Mouse (Mus musculus) left cerebral cortex, postnatal 36 days (tissue): ENCODE measurements around the gene Tmem179. TPM values are rescaled to one million over a fixed set of nuclear protein-coding genes. Genes with fewer than 3 reads are reported as not detected.

ENCODE experiments used
- DNase-seq, 2 experiments: peaks; one replicate each; pipeline ENCODE4 v3.0.0; 2021 to 2022; ENCODE audit warnings: low spot score in 2 of 2, mixed read lengths in 1 of 2
- intact Hi-C: fragments of 180-260 bp; cut with DNase I; formaldehyde crosslinking; loops from one replicate; pipeline ENCODE4 v1.15.1; 2025
- total RNA-seq, 2 experiments: library from RNA; stranded (reverse); gene quantifications; 2 replicates each; pipeline ENCODE4 v1.2.3; 2021

Gene Tmem179
- total RNA-seq, result 100 to 1,000 TPM; 120 to 140 TPM

DNA sequence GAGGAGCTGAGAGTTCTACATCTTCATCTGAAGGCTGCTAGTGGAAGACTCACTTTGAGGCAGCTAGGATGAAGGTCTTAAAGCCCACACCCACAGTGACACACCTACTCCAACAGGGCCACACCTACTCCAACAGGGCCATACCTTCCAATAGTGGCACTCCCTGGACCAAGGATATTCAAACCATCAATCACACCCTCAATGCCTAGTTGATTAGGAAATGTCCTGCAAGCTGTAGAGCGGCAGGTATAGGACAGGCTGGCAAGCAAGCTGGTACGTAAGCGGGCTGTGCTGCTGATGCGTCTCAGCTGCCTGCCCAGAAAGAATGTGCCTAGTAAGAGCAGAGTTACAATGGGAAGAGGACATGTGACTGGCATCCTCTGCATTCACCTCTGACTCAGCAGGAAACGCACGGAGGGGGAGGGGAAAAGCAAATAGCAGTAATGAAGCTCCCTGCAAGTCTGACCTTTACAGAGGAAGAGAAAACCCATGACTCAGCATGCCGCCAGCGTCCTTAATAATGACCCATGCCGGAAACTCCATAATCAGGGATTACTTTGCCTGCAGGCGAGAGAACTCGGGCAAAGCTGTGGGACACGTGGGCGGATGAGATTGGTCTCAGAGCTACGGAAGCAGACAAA is at the start of gene Tmem179:
TSS of gene Tmem179 (minus strand) at position 51 of the 641 bp plus-strand sequence.
- intact Hi-C loops, result no loop called here
- no peak for DNase-seq

DNA sequence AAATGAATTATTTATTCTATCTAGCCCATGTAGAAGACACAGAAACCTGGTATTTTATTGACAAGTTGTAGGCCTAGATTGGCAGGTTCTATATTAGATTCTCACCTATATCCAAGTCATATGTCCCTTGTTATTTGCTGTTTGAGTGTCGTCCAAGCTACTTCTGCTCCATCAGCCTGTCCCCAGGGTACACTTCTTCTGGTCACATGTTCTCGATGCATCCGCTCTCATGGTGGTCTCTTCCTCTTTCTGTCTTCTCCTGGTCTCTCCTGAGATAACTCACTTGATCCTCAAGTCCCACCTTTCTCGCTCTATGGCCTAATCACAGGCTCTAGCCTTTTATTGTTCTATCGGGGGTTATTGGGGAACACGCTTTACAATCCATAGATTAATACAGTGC is 46.5 kb upstream of the Tmem179 start:
- intact Hi-C loops, result no loop called here
- DNase-seq, result no peak

- no peak for DNase-seq
- intact Hi-C loops, result no loop called here
These were observed 45.9 kb upstream of the Tmem179 start for GRCm38 (mm10) chr12:112562462-112562861.

DNA sequence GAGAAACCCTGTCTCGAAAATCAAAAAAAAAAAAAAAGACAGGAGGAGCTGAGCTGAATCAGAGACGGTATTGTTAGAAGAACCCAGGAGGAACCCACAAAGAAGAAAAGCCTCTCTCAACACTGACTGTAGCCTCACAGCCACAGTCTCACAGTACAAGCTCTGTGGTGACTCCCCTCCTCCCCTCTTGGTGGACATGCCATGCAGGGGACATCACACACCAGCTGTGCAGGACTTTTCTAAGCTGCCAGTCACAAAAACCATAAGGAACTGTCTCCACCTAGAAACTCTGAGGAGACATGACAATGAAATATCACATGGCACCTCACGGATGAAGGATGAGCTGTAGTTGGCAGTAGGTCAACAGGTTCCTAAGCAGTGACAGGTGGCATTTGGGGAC is 44.6 kb upstream of the Tmem179 start:
- DNase-seq, result no peak
- intact Hi-C loops, result no loop called here

- DNase-seq, result no peak
- intact Hi-C loops, result no loop called here
These were observed 43.7 kb upstream of the Tmem179 start for GRCm38 (mm10) chr12:112560176-112560797.

DNA sequence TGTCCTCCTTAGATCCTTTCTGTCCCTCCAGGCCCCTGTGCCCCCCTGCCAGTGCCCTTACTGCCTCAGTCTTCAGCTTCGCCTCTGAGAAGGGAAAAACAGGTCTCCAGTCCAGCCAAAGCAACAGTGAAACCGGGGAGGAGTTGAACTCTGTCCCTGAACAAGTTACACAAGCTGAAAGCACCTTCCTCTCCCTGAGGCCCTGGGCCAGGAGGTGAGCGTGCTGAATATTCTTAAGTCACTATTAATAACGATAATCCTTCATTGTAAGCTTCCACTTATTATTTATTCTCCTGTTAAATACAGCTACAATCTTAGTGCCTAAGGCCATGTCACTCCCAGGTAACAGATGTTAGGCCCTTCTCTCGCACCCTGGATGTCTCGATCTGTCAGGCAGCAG is 43.1 kb upstream of the Tmem179 start:
- intact Hi-C loops, result no loop called here
- DNase-seq, result no peak

DNA sequence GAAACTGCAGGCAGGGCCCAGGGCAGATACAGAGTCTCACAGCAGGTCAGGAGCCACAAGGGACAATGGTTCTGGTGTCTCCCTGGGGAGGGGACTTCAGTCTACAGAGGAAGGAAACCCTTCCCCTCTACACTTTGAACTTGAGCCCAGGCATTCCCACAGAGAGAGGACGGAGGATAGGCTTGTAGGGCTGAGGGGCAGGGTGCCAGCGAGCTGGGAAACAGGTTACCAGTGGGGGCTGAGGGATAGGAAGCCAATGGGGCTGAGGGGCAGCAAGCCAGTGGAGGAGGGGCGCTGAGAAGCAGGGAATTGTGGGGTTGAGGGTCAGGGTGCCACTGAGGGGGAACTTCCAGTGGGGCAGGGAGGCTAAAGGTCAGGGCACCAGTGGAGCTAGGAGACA is 42.7 kb upstream of the Tmem179 start:
- intact Hi-C loops, result no loop called here

GRCm38 (mm10) chr12:112557219-112557618 is 40.7 kb upstream of the Tmem179 start:
- no peak for DNase-seq
- intact Hi-C loops, result no loop called here

More for the DNA sequence above, 42.7 kb upstream of the Tmem179 start:
- DNase-seq, result no peak

GRCm38 (mm10) chr12:112556531-112557060 is 40.0 kb upstream of the Tmem179 start:
- intact Hi-C loops, result no loop called here
- DNase-seq, result no peak

DNA sequence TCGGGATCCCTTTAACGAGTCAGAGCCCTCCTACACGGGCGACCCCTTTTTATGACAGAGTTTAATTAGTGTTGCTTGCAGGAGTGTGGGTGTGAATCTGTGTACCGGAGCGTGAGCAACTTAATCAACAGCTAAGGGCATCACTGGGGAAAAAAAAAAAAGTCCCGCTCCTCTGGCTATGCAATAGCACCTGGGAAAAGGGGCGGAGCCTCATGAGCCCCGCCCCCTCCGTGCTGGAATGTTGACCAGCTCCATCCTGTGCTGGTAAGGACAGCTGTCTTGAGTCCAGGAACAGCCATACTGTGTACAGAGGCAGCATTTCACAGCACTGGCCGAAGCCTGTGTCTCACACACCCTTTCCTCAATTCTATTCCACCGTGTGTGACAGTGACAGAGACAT is 38.4 kb upstream of the Tmem179 start:
- intact Hi-C loops, result loop anchor here (5.0 kb wide), 1 partner anchor 32 kb away; the partner anchor contains the start of gene Inf2
- DNase-seq, result no peak

GRCm38 (mm10) chr12:112552520-112552919 is 36.0 kb upstream of the Tmem179 start:
- no peak for DNase-seq
- intact Hi-C loops, result loop anchor here (1.0 to 5.0 kb wide), 3 partner anchors 35 to 68 kb away; partner anchors contain the start of genes Adssl1 and Inf2

DNA sequence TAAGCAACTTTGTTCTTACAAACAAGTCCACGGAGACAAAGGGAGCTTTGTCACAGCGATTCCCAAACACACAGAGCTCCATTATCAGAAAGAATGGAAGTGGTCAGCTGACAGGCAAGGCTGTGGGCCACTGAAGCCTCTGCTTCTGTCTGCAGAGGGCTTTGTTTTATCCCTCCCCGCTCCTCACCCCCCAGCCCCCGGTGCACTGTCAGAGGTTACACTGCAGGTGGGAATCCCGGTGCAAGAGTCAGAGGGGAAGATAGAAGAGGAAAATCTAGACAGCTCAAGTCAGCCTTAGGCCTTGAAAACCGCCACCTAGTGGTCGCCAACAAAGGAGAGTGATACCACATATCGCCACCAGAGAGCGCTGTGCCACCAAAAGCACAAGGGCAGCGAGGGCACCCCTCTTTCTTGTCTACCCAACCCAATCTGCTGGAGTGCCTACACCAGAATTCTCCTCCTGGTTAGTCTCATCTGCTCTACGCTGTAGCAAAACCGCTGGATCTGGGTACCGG is 35.4 kb upstream of the Tmem179 start:
- peak; percentile 90 to 92 for DNase-seq
- intact Hi-C loops, result loop anchor here (1.0 to 5.0 kb wide), 3 partner anchors 35 to 69 kb away; partner anchors contain the start of genes Adssl1 and Inf2

DNA sequence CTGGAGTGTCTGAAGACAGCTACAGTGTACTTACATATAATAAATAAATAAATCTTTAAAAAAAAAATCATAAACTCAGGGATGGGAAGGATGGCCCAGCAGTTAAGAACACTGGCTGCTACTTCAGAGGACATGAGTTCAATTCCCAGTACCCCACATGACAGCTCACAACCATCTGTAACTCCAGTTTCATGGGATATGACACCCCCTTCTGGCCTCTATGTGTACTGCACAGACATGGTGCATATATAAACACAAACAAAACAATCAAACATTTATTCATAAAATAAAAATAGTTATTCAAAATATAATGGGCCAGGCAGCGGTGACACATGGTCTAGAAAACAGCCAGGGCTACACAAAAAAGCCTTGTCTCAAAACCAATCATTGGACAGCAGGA is 32.7 kb upstream of the Tmem179 start:
- DNase-seq, result no peak
- intact Hi-C loops, result no loop called here

GRCm38 (mm10) chr12:112546110-112546509 is 29.6 kb upstream of the Tmem179 start:
- intact Hi-C loops, result no loop called here

DNA sequence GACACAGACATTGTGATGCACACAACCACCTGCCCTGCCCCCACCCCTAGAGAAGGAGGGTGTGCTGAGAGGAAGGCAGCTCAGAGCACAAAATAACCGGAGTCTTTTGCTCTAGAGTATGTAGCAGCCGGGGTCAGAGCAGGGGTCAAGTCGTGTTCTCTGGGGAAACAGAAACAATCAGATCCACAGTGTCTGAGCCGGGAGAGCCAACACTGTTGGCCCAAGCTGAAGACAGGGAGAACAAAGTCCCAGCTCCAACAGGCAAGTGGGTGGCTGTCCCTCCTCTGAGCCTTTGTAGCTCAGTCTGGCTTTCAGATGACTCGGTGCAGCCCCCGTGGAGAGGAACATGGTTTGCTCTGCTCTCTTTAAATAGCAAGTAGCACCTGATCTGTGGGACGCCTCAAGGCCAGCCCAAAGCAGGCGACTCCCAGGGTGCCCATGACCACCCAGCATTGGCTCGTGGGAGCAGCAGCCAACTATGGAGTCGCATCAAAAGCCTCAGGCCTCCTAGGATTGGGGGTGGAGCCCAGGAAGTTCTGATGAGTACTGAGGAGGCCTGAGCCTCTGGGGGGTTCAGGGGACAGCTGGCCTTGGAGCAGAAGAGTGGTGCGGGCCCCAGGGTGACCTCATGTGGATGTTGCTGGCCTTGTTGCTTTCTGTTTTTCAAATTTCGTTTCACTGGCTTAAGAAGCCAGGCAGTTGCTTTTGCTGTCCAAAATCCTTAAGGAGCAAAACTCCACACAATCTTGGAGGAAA is 28.6 kb upstream of the Tmem179 start:
- intact Hi-C loops, result no loop called here
- DNase-seq, result no peak

More at GRCm38 (mm10) chr12:112546110-112546509, 29.6 kb upstream of the Tmem179 start:
- DNase-seq, result no peak

DNA sequence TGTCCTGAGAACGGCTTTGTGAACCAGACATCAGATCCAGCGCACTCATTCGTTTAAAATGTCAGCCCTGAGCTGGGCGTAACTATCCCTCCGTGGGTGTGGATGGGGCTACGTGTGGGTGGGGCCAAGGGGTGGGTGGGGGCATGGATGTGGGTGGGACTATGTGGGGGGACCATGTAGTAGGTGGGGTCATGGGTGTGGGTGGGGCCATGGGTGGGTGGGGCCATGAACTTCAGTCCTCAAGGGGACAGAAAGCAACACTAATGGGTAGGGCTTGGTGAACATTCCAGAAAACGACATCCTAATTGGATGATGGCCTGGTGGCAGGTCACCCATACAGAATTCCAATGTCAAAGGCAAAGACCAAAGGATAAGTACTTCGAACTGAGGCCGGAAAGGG is 27.4 kb upstream of the Tmem179 start:
- no peak for DNase-seq
- intact Hi-C loops, result loop anchor here (1.0 to 2.0 kb wide), 2 partner anchors 401 to 431 kb away; no protein-coding TSS in a partner anchor

DNA sequence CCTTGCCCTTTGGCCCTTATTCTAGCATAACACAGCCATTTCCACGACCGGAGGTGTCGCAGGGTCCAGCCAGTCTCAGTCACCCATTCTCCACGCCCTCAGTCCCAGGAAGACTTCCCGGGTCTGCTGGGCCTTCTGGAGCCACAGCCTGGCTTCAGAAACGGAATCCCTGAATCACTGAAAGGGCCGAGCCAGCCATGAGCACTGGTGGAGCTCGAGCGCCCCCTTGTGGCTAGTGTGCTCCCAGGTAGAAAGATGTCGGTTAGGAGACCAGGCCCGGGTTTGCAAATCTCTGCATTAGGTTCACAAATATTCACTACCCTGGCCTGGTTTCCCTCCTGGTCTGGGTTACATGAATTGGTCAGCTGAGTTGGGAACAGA is 26.4 kb upstream of the Tmem179 start:
- intact Hi-C loops, result loop anchor here (1.0 to 2.0 kb wide), 2 partner anchors 400 to 430 kb away; no protein-coding TSS in a partner anchor
- DNase-seq, result peak; percentile 85 to 88

DNA sequence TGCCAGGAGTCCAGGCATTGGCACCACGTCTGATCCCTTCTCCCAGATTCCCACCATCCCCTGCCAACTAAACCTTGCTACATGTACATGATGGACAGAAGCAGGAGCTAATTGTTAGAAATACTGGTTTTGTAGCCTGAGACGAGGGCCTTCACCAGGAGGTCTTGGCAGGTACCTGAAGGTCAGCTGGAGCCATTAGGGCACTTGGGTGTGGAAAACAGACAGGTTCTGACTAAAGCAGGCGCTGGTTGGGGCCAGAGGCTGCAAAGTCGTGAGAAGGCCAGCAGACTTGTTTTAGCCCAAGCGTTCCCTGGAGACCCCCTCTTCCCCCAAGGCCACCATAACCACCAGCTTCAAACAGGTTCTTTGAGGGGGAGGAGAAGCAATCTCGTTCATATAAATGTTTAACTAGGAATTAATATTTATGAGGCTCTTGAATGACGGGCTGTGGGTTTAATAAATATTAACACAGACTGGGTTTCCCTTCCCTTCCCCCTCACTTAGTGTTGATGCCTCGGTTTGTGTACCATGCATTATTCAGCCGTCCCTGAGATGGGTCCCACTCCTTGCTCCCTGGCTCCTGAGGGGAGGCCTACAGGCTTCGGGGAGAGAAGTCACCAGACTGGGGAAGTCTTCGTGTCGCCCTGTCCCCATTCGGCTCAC is 25.8 kb upstream of the Tmem179 start:
- intact Hi-C loops, result loop anchor here (2.0 kb wide), 1 partner anchor 430 kb away; no protein-coding TSS in a partner anchor
- no peak for DNase-seq

GRCm38 (mm10) chr12:112541483-112542091 is 25.0 kb upstream of the Tmem179 start:
- intact Hi-C loops, result loop anchor here (2.0 kb wide), 2 partner anchors 43 to 429 kb away; no protein-coding TSS in a partner anchor
- DNase-seq, result peak in 1 of 2 experiments; percentile 15
